17 mouse cellular contexts compared by ENCODE assay signal in the genomic region with DNA sequence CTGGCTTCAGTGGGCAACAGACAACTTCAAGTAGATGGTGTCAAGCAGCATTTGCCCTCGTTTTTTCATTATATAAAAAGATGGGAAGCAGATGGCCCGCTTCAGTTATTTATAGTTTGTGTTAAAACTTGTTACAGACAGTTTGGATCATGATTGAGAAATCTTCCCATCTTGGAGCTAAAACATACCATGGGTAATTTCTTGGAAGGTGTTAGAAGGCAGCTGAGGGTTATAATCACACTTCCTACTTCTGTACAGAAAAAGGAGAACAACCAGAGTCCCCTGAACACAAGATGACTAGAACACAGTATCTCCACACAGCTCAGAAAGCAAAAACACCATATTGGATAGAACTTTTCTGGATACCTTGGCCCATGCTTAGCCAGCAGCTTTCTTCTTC.
DNase-seq lines count a peak whose midpoint lies in the region; ATAC-seq lines count a peak whose summit lies in the region.
"Had no signal": no experiment of that assay in that cellular context is flagged by ENCODE, and none has a peak within 500 bp of the region (broad histone marks: within the 10 kb centered on the region; RNA-seq: fewer than 3 reads in every experiment).

No protein-coding gene starts in this region.

- peak; percentile 44 to 67 for DNase-seq in frontal cortex, adult 2 months (ENCODE audit: extremely low spot score in 1 of 2, low spot score in 1 of 2)
- DNase-seq in frontal cortex, postnatal 25 days (ENCODE audit: low spot score in 2 of 2), result no peak
- DNase-seq in lung, postnatal 36 days, result peak; percentile 4
- DNase-seq in lung, adult 18-20 months, result no peak
- no peak for DNase-seq in spleen, postnatal 4 days (ENCODE audit: low spot score in 2 of 2)
- DNase-seq in embryo, embryonic 9.5 days (ENCODE audit: extremely low spot score), result no peak
- DNase-seq: cerebellum, adult 11 months; cerebellum, postnatal 36 days; heart, postnatal 4 days; kidney, adult 11 months; kidney, postnatal 10 days; lung, postnatal 14 days; thymus, adult 18-20 months had no signal

- peak; percentile 76 for ATAC-seq in common myeloid progenitor, adult 5-6 weeks (replicated peaks; ENCODE audit: low read depth, poor library complexity, severe bottlenecking)
- ATAC-seq in megakaryocyte progenitor cell, adult 5-6 weeks (replicated peaks; ENCODE audit: poor library complexity), result peak; percentile 83
- ATAC-seq: forebrain, embryonic 15.5 days; hindbrain, postnatal 0 days had no signal

Comparison
In these comparisons a context has a peak if more than half of its experiments do, and no peak if none do; other contexts are left out.
1. DNase-seq: peak in frontal cortex, adult 2 months (2 of 2) and lung, postnatal 36 days (single experiment); none in frontal cortex, postnatal 25 days (0 of 2), lung, adult 18-20 months (0 of 2), spleen, postnatal 4 days (0 of 2) and embryo, embryonic 9.5 days (single experiment).